Mouse (Mus musculus): ENCODE measurements at regions not wholly inside any gene's neighbourhood (a gene's known extent, or its start where the extent isn't known, plus 50 kb on each side); places are given as distances from the start of the nearest gene placed in this dataset.

GRCm38 (mm10) chr4:106048797-106049196 is 259.1 kb downstream of the Gm12728 start:
- no peak for TF ChIP-seq CTCF (IDR thresholded peaks at IDR 0.05; ENCODE audit: borderline replicate concordance, extremely low read depth, insufficient read depth, insufficient read length)
- TF ChIP-seq POLR2A (IDR thresholded peaks at IDR 0.05; ENCODE audit: borderline replicate concordance, extremely low read depth, insufficient read depth, insufficient read length, poor library complexity, severe bottlenecking), result no peak
